Mouse (Mus musculus) midbrain, postnatal 0 days (tissue): ENCODE data around the gene Ttll7. TPM values are rescaled to one million over a fixed set of nuclear protein-coding genes. Genes with fewer than 3 reads are reported as not detected.
A peak's percentile ranks its signal among the peaks of the same experiment; 100 is the strongest.

ENCODE experiments used
- ATAC-seq: fragments of 200-750 bp; cut with Nextera tagmentation; 2 replicates; pipeline ENCODE4 v1.8.0; 2017; ENCODE audit warnings: moderate number of reproducible peaks, mild to moderate bottlenecking, moderate TSS enrichment, moderate library complexity; ENCODE audit not compliant: low FRiP score
- DNase-seq: peaks from one replicate; pipeline ENCODE4 v3.0.0-alpha.2; 2015; ENCODE audit warnings: low spot score
- H3K27ac ChIP-seq: fragments of 300-500 bp; sonication (generic); 2 replicates; pipeline ENCODE4 v1.5.1; 2014; ENCODE audit warnings: low read depth, mild to moderate bottlenecking, low read length, mixed read lengths
- H3K27me3 ChIP-seq: fragments of 300-500 bp; sonication (generic); 2 replicates; pipeline ENCODE4 v1.6.1; 2014; ENCODE audit warnings: low read length, control low read depth, mixed read lengths; ENCODE audit not compliant: insufficient read depth
- H3K36me3 ChIP-seq: fragments of 300-500 bp; sonication (generic); 2 replicates; pipeline ENCODE4 v1.6.1; 2014; ENCODE audit warnings: low read length, control low read depth, mixed read lengths; ENCODE audit not compliant: insufficient read depth
- H3K4me1 ChIP-seq: fragments of 300-500 bp; sonication (generic); 2 replicates; pipeline ENCODE4 v1.6.1; 2014; ENCODE audit warnings: mild to moderate bottlenecking, control low read depth, antibody characterized with exemption, low read length, mixed read lengths; ENCODE audit not compliant: insufficient read depth
- H3K4me2 ChIP-seq: fragments of 300-500 bp; sonication (generic); 2 replicates; pipeline ENCODE4 v1.6.1; 2014; ENCODE audit warnings: low read depth, mild to moderate bottlenecking, low read length, mixed read lengths; ENCODE audit not compliant: poor library complexity, severe bottlenecking
- H3K4me3 ChIP-seq: fragments of 300-500 bp; sonication (generic); 2 replicates; pipeline ENCODE4 v1.5.1; 2014; ENCODE audit warnings: low read depth, mild to moderate bottlenecking, low read length, moderate library complexity
- H3K9ac ChIP-seq: fragments of 300-500 bp; sonication (generic); replicated peaks from 2 replicates; pipeline ENCODE4 v1.6.1; 2014; ENCODE audit warnings: mild to moderate bottlenecking, low read length, moderate library complexity, mixed read lengths; ENCODE audit not compliant: poor library complexity, severe bottlenecking
- H3K9me3 ChIP-seq: fragments of 300-500 bp; sonication (generic); 2 replicates; pipeline ENCODE4 v1.6.1; 2016; ENCODE audit warnings: low read length, control low read depth
- CTCF ChIP-seq: IDR thresholded peaks from 2 replicates; pipeline ENCODE4 v1.5.1; 2016; ENCODE audit warnings: antibody characterized with exemption, mild to moderate bottlenecking
- WGBS: fragments of 180-500 bp; shearing (Covaris S2); extraction: QIAGEN DNeasy Blood & Tissue Kit; methylation state at CpG from one replicate; pipeline ENCODE4 v1.1.7; 2014; 5-methylcytosine and 5-hydroxymethylcytosine counted together
- polyA plus RNA-seq: library from polyadenylated mRNA; unstranded; fragments of >200 nt; fragmentation: Nextera tagmentation; extraction: Ambion mirVana; gene quantifications from 2 replicates; pipeline ENCODE4 v1.2.1, GENCODE M21; 2015
- total RNA-seq: library from RNA; depleted of rRNA; stranded (reverse); fragments of >200 nt; gene quantifications from 2 replicates; pipeline ENCODE4 v1.2.3, GENCODE M21; 2014

Ttll7 gene
- total and polyA plus RNA-seq, 2 experiments from 2014 or later, result 9.1 to 20.5 TPM

DNA sequence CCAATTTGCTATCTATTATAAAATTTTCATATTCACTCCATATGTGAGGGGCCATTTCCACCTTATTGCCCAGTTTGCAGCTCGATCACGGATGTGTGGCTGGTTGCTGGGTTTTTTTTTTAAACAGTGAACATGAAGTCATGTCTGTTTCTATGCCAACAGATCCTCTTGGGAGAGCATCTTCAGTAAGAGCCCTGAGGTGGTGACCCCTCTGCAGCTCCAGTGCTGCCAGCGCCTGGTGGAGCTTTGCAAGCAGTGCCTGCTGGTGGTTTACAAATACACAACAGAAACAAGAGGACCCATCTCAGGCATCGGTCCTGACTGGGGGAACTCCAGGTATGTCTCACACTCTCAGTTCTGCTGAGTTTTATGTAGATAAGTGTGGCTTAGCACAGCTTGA is 115.7 kb downstream of the Ttll7 start:
- Histone ChIP-seq H3K4me3 (no peak overlapping the region), H3K9ac (no peak overlapping the region), H3K27me3 (no peaks in the 10 kb centered on the region), H3K36me3 (peaks cover 15% of the 10 kb centered on the region; the same call in 1 of the 2 replicates), H3K4me2 (no peak overlapping the region), H3K4me1 (no peaks in the 10 kb centered on the region), H3K9me3 (no peaks in the 10 kb centered on the region), H3K27ac (no peak overlapping the region)
- DNase-seq, result peak; percentile 44
- ATAC-seq, result no peak
- WGBS, result 45% methylated on average over 4 of the region's 4 CpGs
- no peak for TF ChIP-seq CTCF

DNA sequence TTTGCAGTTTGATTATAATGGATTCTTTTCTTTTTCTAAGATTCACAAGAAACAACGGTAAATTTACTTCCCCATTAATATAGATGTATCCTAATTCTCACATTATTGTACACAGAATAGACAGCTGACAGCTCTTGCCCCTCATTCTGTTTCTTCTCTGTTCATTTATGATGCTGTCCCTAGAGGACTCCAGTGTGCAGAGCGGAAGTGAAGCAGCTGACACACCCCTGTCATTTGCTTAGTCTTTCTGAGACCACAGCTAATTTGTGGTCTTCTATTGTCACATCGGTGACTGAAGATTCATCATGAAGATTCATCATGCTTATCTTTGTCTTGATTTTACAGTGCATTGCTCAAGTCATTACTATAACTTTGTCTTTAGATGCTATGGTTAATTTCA is 126.1 kb downstream of the Ttll7 start:
- no peak for DNase-seq
- Histone ChIP-seq H3K9me3 (no peaks in the 10 kb centered on the region), H3K9ac (no peak overlapping the region), H3K27me3 (no peaks in the 10 kb centered on the region), H3K4me3 (no peak overlapping the region), H3K4me2 (no peak overlapping the region), H3K36me3 (no peaks in the 10 kb centered on the region), H3K27ac (no peak overlapping the region), H3K4me1 (no peaks in the 10 kb centered on the region)
- TF ChIP-seq CTCF, result no peak
- no peak for ATAC-seq
- 62% methylated on average over 3 of the region's 3 CpGs for WGBS

DNA sequence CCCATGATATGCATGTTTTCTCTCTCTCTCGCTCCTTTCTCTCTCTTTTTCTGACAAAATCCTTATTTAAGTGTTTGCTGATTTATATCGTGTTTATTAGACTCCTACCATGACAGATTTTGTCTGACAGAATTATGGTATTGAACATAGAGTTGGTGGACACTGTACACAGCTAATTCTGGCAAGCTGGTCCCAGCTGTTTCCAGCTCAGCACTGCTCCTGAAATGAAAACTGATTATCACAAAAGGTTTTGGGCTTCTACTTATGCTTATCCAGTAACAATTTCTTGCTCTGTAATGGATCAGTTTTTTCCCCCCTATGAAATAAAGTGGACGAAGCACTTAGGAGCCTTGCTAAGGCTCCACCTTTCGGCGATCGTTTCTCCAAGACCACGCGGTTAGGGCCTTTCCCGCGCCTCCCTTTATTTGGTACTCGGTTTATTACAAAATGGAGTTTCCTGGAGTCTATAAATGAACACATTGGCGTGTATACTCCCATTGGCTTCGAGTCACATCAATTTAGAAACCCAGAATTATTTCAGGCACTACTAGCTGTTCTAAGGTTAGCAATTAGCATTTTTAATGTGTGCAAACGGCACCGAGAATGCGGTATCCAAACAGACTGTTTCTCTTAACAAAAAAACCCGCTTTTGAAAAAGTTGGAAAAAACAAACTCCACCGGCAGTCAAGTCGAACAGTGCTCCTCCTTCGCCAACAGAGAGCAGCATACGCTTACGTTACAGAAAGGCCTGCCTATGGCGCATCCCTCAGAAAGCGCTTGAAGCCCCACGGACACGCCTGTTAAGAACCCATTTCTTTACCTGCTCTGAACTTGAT is 141.9 kb downstream of the Ttll7 start:
- peak; percentile 91 for DNase-seq
- no peaks in the 10 kb centered on the region for H3K27me3 ChIP-seq
- peak overlapping the region; percentile 29 for H3K4me2 ChIP-seq
- WGBS, result 39% methylated on average over 26 of the region's 26 CpGs
- H3K27ac ChIP-seq, result no peak overlapping the region
- no peaks in the 10 kb centered on the region for H3K9me3 ChIP-seq
- H3K36me3 ChIP-seq, result no peaks in the 10 kb centered on the region
- H3K4me3 ChIP-seq, result no peak overlapping the region
- no peak for ATAC-seq
- no peak overlapping the region for H3K9ac ChIP-seq
- H3K4me1 ChIP-seq, result no peaks in the 10 kb centered on the region
- TF ChIP-seq CTCF, result peak; percentile 87

DNA sequence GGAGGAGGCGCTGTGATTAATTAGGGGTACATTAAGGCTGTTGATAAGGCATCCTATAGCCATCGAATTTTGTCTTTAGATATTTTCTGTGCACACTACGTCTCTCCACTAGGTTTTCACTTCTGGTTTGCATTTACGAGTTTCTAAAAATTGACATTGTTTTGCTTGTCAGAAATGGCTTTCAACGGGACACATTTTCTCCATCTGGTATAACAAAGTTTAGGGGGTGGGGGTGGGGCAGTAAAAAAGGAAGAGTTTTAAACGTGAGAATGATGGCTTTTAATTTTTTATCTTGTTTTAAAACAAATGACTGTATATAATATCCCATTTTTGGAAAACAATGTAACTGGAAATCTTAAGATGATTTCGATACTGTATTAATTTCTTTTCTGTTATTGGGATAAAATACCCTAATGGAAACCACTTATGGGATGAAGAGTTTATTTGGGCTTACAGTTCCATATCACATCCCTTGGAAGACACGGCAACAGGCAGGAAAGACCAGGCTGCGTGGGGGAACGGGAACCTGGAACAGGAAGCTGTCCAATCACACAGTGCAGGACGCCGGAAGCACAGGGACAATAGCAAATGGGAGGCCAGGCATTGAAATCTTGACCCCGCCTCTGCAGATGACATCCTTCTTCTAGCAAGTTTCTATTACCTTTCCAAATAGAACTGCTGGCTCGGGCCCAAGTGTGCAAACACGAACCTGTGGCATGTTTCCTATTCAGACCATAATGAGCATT is 142.7 kb downstream of the Ttll7 start:
- DNase-seq (no peak), ATAC-seq (no peak)
- H3K27me3 ChIP-seq, result no peaks in the 10 kb centered on the region
- H3K4me2 ChIP-seq, result peak overlapping the region; percentile 29
- WGBS, result 70% methylated on average over 15 of the region's 15 CpGs
- no peaks in the 10 kb centered on the region for H3K9me3 ChIP-seq
- TF ChIP-seq CTCF, result no peak
- no peak overlapping the region for H3K27ac ChIP-seq
- H3K4me3 ChIP-seq, result no peak overlapping the region
- no peak overlapping the region for H3K9ac ChIP-seq
- no peaks in the 10 kb centered on the region for H3K4me1 ChIP-seq
- H3K36me3 ChIP-seq, result no peaks in the 10 kb centered on the region

DNA sequence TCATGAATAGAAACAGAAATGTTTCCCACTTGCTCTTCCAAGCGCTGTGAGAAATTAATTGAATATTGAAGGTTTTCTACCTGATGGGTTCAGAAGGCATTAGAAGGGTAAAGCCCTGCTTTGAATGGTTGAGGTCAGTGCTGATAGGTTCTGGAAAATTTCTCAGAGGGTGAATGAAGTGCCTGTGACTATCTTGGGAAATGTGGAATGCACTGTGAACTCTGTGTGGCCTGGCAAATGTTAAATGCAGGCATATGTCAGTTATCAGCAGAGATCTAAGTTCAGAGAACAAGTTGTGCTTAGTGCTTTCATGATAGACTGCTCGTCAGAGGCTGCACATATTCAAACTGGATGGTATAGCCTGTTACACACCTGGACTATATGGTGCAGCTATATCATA is 147.0 kb downstream of the Ttll7 start:
- no peak for TF ChIP-seq CTCF
- H3K9ac ChIP-seq, result no peak overlapping the region
- no peak overlapping the region for H3K27ac ChIP-seq
- H3K36me3 ChIP-seq, result no peaks in the 10 kb centered on the region
- H3K9me3 ChIP-seq, result no peaks in the 10 kb centered on the region
- DNase-seq (no peak), ATAC-seq (no peak)
- 97% methylated on average over 2 of the region's 2 CpGs for WGBS
- no peaks in the 10 kb centered on the region for H3K4me1 ChIP-seq
- no peaks in the 10 kb centered on the region for H3K27me3 ChIP-seq
- no peak overlapping the region for H3K4me3 ChIP-seq
- H3K4me2 ChIP-seq, result no peak overlapping the region

DNA sequence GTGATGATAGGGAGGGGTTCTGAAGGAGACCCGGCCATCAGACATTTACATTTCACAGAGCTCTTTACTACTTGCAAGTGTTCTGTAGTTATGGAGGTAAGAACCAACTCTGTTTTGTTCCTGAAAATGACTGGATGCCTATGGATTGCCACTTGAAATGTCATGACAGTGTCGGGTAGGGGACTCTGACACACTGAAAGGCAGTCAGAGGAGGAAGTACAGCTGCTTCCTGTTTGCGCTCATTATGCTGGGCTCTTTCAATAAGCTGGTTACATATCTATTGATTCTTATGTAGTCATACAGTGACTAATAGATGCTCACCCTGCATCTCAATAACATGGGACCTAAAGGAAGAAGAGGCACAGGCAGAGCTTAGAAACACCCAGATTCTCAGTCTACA is 148.8 kb downstream of the Ttll7 start:
- DNase-seq (no peak), ATAC-seq (no peak)
- Histone ChIP-seq H3K36me3 (no peaks in the 10 kb centered on the region), H3K4me3 (no peak overlapping the region), H3K27ac (no peak overlapping the region), H3K9me3 (no peaks in the 10 kb centered on the region), H3K9ac (no peak overlapping the region), H3K27me3 (no peaks in the 10 kb centered on the region), H3K4me2 (no peak overlapping the region), H3K4me1 (no peaks in the 10 kb centered on the region)
- 88% methylated on average over 3 of the region's 3 CpGs for WGBS
- no peak for TF ChIP-seq CTCF
